Mouse (Mus musculus) frontal cortex, postnatal 25 days (tissue): ENCODE measurements at regions not wholly inside any gene's neighbourhood (a gene's known extent, or its start where the extent isn't known, plus 50 kb on each side); places are given as distances from the start of the nearest gene placed in this dataset.

Source experiments
- DNase-seq, 2 experiments: peaks; one replicate each; pipeline ENCODE4 v3.0.0; 2022; ENCODE audit warnings: low spot score in 2 of 2

GRCm38 (mm10) chr2:19714025-19714424, 56.5 kb downstream of the Otud1 start:
- DNase-seq = no peak

- peak; percentile 10 to 43 for DNase-seq
Observed at GRCm38 (mm10) chr2:19715564-19716238, 58.1 kb downstream of the Otud1 start.

GRCm38 (mm10) chr2:19716388-19716787, 58.8 kb downstream of the Otud1 start:
- DNase-seq = no peak

- DNase-seq = no peak
Observed at GRCm38 (mm10) chr2:19726085-19726484, 68.5 kb downstream of the Otud1 start.

- DNase-seq = no peak
Observed at GRCm38 (mm10) chr2:19726904-19727303, 69.4 kb downstream of the Otud1 start.

- no peak for DNase-seq
Observed at GRCm38 (mm10) chr2:19732922-19733859, 75.6 kb downstream of the Otud1 start.

GRCm38 (mm10) chr2:19734164-19734870, 76.8 kb downstream of the Otud1 start:
- DNase-seq = no peak

- DNase-seq = no peak
Observed at GRCm38 (mm10) chr2:19741508-19741907, 84.0 kb downstream of the Otud1 start.

- no peak for DNase-seq
Observed at GRCm38 (mm10) chr2:19743467-19743866, 85.9 kb downstream of the Otud1 start.

- DNase-seq = no peak
Observed at GRCm38 (mm10) chr2:19744986-19745660, 87.6 kb downstream of the Otud1 start.

GRCm38 (mm10) chr2:19752753-19753152, 95.2 kb downstream of the Otud1 start:
- DNase-seq = no peak

GRCm38 (mm10) chr2:19753479-19753878, 95.9 kb downstream of the Otud1 start:
- DNase-seq = no peak

- DNase-seq = no peak
Observed at GRCm38 (mm10) chr2:19757910-19758309, 100.4 kb downstream of the Otud1 start.

- no peak for DNase-seq
Observed at GRCm38 (mm10) chr2:19759169-19759568, 101.6 kb downstream of the Otud1 start.

- DNase-seq = no peak
Observed at GRCm38 (mm10) chr2:19759577-19759976, 102.0 kb downstream of the Otud1 start.

GRCm38 (mm10) chr2:19762996-19763395, 105.4 kb downstream of the Otud1 start:
- no peak for DNase-seq

- DNase-seq = no peak
Observed at GRCm38 (mm10) chr2:19784913-19785312, 124.7 kb upstream of the Etl4 start.

- no peak for DNase-seq
Observed at GRCm38 (mm10) chr2:19785663-19786260, 123.8 kb upstream of the Etl4 start.

- no peak for DNase-seq
Observed at GRCm38 (mm10) chr2:19792177-19792576, 117.4 kb upstream of the Etl4 start.

- DNase-seq = no peak
Observed at GRCm38 (mm10) chr2:19796790-19797189, 112.8 kb upstream of the Etl4 start.
